Mouse (Mus musculus) kidney, embryonic 14.5 days (tissue): ENCODE data around the gene Nucks1. TPM values are rescaled to one million over a fixed set of nuclear protein-coding genes. Genes with fewer than 3 reads are reported as not detected.

Experiments
- ATAC-seq: fragments of 200-750 bp; cut with Nextera tagmentation; 2 replicates; pipeline ENCODE4 v1.8.0; 2017; ENCODE audit warnings: moderate number of reproducible peaks, mild to moderate bottlenecking, moderate TSS enrichment, moderate library complexity; ENCODE audit not compliant: low FRiP score, low TSS enrichment
- H3K27ac ChIP-seq: fragments of 300-500 bp; sonication (generic); 2 replicates; pipeline ENCODE4 v1.5.1; 2014; ENCODE audit warnings: low read depth, mild to moderate bottlenecking, low read length, moderate library complexity, mixed read lengths
- H3K27me3 ChIP-seq: fragments of 300-500 bp; sonication (generic); 2 replicates; pipeline ENCODE4 v1.6.1; 2014; ENCODE audit warnings: mild to moderate bottlenecking, low read length; ENCODE audit not compliant: control insufficient read depth, insufficient read depth
- H3K36me3 ChIP-seq: fragments of 300-500 bp; sonication (generic); 2 replicates; pipeline ENCODE4 v1.6.1; 2014; ENCODE audit warnings: low read length, mixed read lengths; ENCODE audit not compliant: control insufficient read depth, insufficient read depth
- H3K4me1 ChIP-seq: fragments of 300-500 bp; sonication (generic); 2 replicates; pipeline ENCODE4 v1.6.1; 2014; ENCODE audit warnings: low read length, mixed read lengths; ENCODE audit not compliant: control insufficient read depth, insufficient read depth
- H3K4me2 ChIP-seq: fragments of 300-500 bp; sonication (generic); replicated peaks from 2 replicates; pipeline ENCODE4 v1.6.1; 2014; ENCODE audit warnings: low read depth, mild to moderate bottlenecking, low read length
- H3K4me3 ChIP-seq: fragments of 300-500 bp; sonication (generic); 2 replicates; pipeline ENCODE4 v1.5.1; 2014; ENCODE audit warnings: mild to moderate bottlenecking, low read length
- H3K9ac ChIP-seq: fragments of 300-500 bp; sonication (generic); 2 replicates; pipeline ENCODE4 v1.6.1; 2014; ENCODE audit warnings: low read depth, mild to moderate bottlenecking, low read length, moderate library complexity
- H3K9me3 ChIP-seq: fragments of 300-500 bp; sonication (generic); 2 replicates; pipeline ENCODE4 v1.6.1; 2016; ENCODE audit warnings: low read length; ENCODE audit not compliant: control insufficient read depth
- WGBS: fragments of 180-500 bp; shearing (Covaris S2); extraction: QIAGEN DNeasy Blood & Tissue Kit; methylation state at CpG from one replicate; pipeline ENCODE4 v1.1.7; 2014; 5-methylcytosine and 5-hydroxymethylcytosine counted together
- polyA plus RNA-seq: library from polyadenylated mRNA; unstranded; fragments of >200 nt; fragmentation: Nextera tagmentation; extraction: Ambion mirVana; gene quantifications from 2 replicates; pipeline ENCODE4 v1.2.1, GENCODE M21; 2014

The Nucks1 gene
- polyA plus RNA-seq, 1 experiment from 2014 or later, result 67.3 TPM

GRCm38 (mm10) chr1:131976886-131977285 lies 66.6 kb downstream of the Nucks1 start:
- Histone ChIP-seq H3K9ac (no peak overlapping the region), H3K4me3 (no peak overlapping the region), H3K4me1 (peaks cover 14% of the 10 kb centered on the region), H3K27me3 (no peaks in the 10 kb centered on the region), H3K36me3 (no peaks in the 10 kb centered on the region), H3K4me2 (no peak overlapping the region), H3K27ac (no peak overlapping the region), H3K9me3 (no peaks in the 10 kb centered on the region)
- no peak for ATAC-seq
- 78% methylated on average over 5 of the region's 5 CpGs for WGBS

- H3K9ac ChIP-seq, result no peak overlapping the region
- H3K36me3 ChIP-seq, result no peaks in the 10 kb centered on the region
- no peaks in the 10 kb centered on the region for H3K9me3 ChIP-seq
- H3K4me3 ChIP-seq, result no peak overlapping the region
- H3K4me2 ChIP-seq, result no peak overlapping the region
- WGBS, result 26% methylated on average over 2 of the region's 2 CpGs
- H3K27ac ChIP-seq, result no peak overlapping the region
- H3K4me1 ChIP-seq, result no peaks in the 10 kb centered on the region
- no peaks in the 10 kb centered on the region for H3K27me3 ChIP-seq
- no peak for ATAC-seq
Measured at GRCm38 (mm10) chr1:131980471-131980870, 70.1 kb downstream of the Nucks1 start.

GRCm38 (mm10) chr1:131981378-131982013 lies 71.2 kb downstream of the Nucks1 start:
- Histone ChIP-seq H3K4me2 (no peak overlapping the region), H3K36me3 (no peaks in the 10 kb centered on the region), H3K27me3 (no peaks in the 10 kb centered on the region), H3K27ac (no peak overlapping the region), H3K4me3 (no peak overlapping the region), H3K9me3 (no peaks in the 10 kb centered on the region), H3K4me1 (no peaks in the 10 kb centered on the region), H3K9ac (no peak overlapping the region)
- WGBS, result 52% methylated on average over 12 of the region's 12 CpGs
- peak; percentile 68 for ATAC-seq

- Histone ChIP-seq H3K27ac (no peak overlapping the region), H3K4me3 (no peak overlapping the region), H3K9ac (no peak overlapping the region), H3K4me2 (no peak overlapping the region), H3K4me1 (no peaks in the 10 kb centered on the region), H3K9me3 (no peaks in the 10 kb centered on the region), H3K36me3 (no peaks in the 10 kb centered on the region), H3K27me3 (no peaks in the 10 kb centered on the region)
- peak; percentile 25; the same call in 1 of the 2 replicates for ATAC-seq
- 16% methylated on average over 5 of the region's 5 CpGs for WGBS
Measured at GRCm38 (mm10) chr1:131982907-131983306, 72.6 kb downstream of the Nucks1 start.

DNA sequence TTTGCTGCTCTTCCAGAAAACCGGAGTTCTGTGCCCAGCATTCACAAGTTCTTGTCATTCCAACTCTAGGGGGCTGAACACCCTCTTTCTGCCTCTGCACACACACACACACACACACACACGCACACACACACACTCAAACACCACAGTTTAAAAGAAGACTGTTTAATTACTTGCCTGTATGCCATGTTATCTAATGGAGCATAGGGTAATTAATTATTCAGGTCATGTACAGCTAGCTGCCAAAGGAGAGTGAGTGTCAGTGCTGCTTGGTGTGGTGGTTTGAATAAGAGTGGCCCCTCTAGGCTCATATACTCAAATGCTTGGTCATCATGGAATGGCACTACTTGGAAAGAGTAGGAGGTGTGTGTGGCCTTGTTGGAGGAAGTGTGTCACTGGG lies 73.5 kb downstream of the Nucks1 start:
- Histone ChIP-seq H3K4me2 (no peak overlapping the region), H3K36me3 (no peaks in the 10 kb centered on the region), H3K27ac (no peak overlapping the region), H3K4me1 (no peaks in the 10 kb centered on the region), H3K27me3 (no peaks in the 10 kb centered on the region), H3K9me3 (no peaks in the 10 kb centered on the region), H3K9ac (no peak overlapping the region), H3K4me3 (no peak overlapping the region)
- ATAC-seq, result no peak
- 86% methylated on average over 2 of the region's 2 CpGs for WGBS

Other genes with a start within 250 kb of the Nucks1 start
- 1.4 and 2.1 TPM in 2 replicates for gene Rab7b, start 221.8 kb upstream of the Nucks1 start, polyA plus RNA-seq
- 0.33 and 0.62 TPM in 2 replicates for gene Slc26a9, start 166.5 kb upstream of the Nucks1 start, polyA plus RNA-seq
- gene Pm20d1, start 113.2 kb upstream of the Nucks1 start, polyA plus RNA-seq, result 1.1 and 2.1 TPM in 2 replicates
- gene Slc41a1, start 83.0 kb upstream of the Nucks1 start, polyA plus RNA-seq, result 10.7 and 11.2 TPM in 2 replicates
- gene Rab29, start 43.3 kb upstream of the Nucks1 start, polyA plus RNA-seq, result 15.4 and 17.2 TPM in 2 replicates
- 5.1 and 7.3 TPM in 2 replicates for gene Slc45a3, start 52.4 kb downstream of the Nucks1 start, polyA plus RNA-seq
- 35.4 and 37.3 TPM in 2 replicates for gene Elk4, start 97.1 kb downstream of the Nucks1 start, polyA plus RNA-seq
- gene Mfsd4a, start 157.5 kb downstream of the Nucks1 start, polyA plus RNA-seq, result 5.4 and 19.7 TPM in 2 replicates
- 6.3 and 6.5 TPM in 2 replicates for gene Cdk18, start 229.2 kb downstream of the Nucks1 start, polyA plus RNA-seq